Mouse (Mus musculus) neural tube, embryonic 13.5 days (tissue): ENCODE measurements around the gene Rps6ka4. TPM values are rescaled to one million over a fixed set of nuclear protein-coding genes. Genes with fewer than 3 reads are reported as not detected.

Experiments
- ATAC-seq: fragments of 200-750 bp; cut with Nextera tagmentation; 2 replicates; pipeline ENCODE4 v1.8.0; 2017; ENCODE audit warnings: low read depth, mild to moderate bottlenecking, moderate TSS enrichment, moderate library complexity
- H3K27ac ChIP-seq: fragments of 300-500 bp; sonication (generic); replicated peaks from 2 replicates; pipeline ENCODE4 v1.5.1; 2015; ENCODE audit warnings: moderate library complexity, mild to moderate bottlenecking, inconsistent platforms
- H3K27me3 ChIP-seq: fragments of 300-500 bp; sonication (generic); 2 replicates; pipeline ENCODE4 v1.6.1; 2015; ENCODE audit warnings: mild to moderate bottlenecking, inconsistent platforms
- H3K36me3 ChIP-seq: fragments of 300-500 bp; sonication (generic); 2 replicates; pipeline ENCODE4 v1.6.1; 2015; ENCODE audit warnings: mild to moderate bottlenecking, inconsistent platforms
- H3K4me1 ChIP-seq: fragments of 300-500 bp; sonication (generic); replicated peaks from 2 replicates; pipeline ENCODE4 v1.6.1; 2015; ENCODE audit warnings: inconsistent platforms
- H3K4me2 ChIP-seq: fragments of 300-500 bp; sonication (generic); 2 replicates; pipeline ENCODE4 v1.6.1; 2015; ENCODE audit warnings: inconsistent platforms, mild to moderate bottlenecking, moderate library complexity
- H3K4me3 ChIP-seq: fragments of 300-500 bp; sonication (generic); 2 replicates; pipeline ENCODE4 v1.5.1; 2015; ENCODE audit warnings: mild to moderate bottlenecking, inconsistent platforms
- H3K9ac ChIP-seq: fragments of 300-500 bp; sonication (generic); 2 replicates; pipeline ENCODE4 v1.6.1; 2015; ENCODE audit warnings: moderate library complexity, mild to moderate bottlenecking, inconsistent platforms
- H3K9me3 ChIP-seq: fragments of 300-500 bp; sonication (generic); 2 replicates; pipeline ENCODE4 v1.6.1; 2016; ENCODE audit warnings: inconsistent platforms
- WGBS: fragments of 180-500 bp; shearing (Covaris S2); methylation state at CpG from one replicate; pipeline ENCODE4 v1.1.7; 2015; 5-methylcytosine and 5-hydroxymethylcytosine counted together
- polyA plus RNA-seq: library from polyadenylated mRNA; unstranded; fragments of >200 nt; fragmentation: Nextera tagmentation; extraction: Ambion mirVana; gene quantifications from 2 replicates; pipeline ENCODE4 v1.2.1, GENCODE M21; 2015

Rps6ka4 gene
- polyA plus RNA-seq, 1 experiment from 2014 or later, result 9.8 TPM

- 4% methylated on average over 31 of the region's 31 CpGs for WGBS
- Histone ChIP-seq H3K4me2 (peak overlapping the region; percentile 38), H3K4me1 (peaks cover 7% of the 10 kb centered on the region), H3K4me3 (peak overlapping the region; percentile 6; the same call in 1 of the 2 replicates), H3K27me3 (peaks cover 73% of the 10 kb centered on the region), H3K9ac (no peak overlapping the region), H3K36me3 (no peaks in the 10 kb centered on the region), H3K9me3 (no peaks in the 10 kb centered on the region), H3K27ac (no peak overlapping the region)
- ATAC-seq, result no peak
Observed at GRCm38 (mm10) chr19:6847841-6848517, 7.5 kb upstream of the Rps6ka4 start.

DNA sequence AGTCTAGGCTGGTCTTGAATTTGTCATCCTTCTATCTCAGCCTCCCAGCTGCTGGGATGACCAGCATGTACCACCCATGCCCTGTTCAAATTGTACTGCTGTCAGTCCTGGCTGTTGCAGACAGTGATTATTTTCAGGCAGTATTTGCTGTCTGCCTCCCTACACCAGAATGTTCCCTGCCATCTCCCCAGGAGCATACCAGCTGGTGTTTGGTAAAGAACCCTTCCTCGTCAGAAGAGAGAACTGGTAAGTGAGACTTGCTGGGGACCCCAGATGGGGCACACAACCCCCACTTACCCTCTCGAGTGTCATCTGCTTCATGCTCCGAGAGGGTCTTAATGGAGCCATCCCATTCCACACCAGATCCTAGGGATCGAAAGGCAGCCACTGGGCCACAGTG, 5.6 kb upstream of the Rps6ka4 start:
- Histone ChIP-seq H3K9ac (no peak overlapping the region), H3K27me3 (peaks cover 90% of the 10 kb centered on the region), H3K27ac (no peak overlapping the region), H3K4me1 (peaks cover 10% of the 10 kb centered on the region), H3K4me2 (no peak overlapping the region), H3K9me3 (no peaks in the 10 kb centered on the region), H3K4me3 (no peak overlapping the region), H3K36me3 (no peaks in the 10 kb centered on the region)
- WGBS, result 62% methylated on average over 4 of the region's 4 CpGs
- no peak for ATAC-seq

DNA sequence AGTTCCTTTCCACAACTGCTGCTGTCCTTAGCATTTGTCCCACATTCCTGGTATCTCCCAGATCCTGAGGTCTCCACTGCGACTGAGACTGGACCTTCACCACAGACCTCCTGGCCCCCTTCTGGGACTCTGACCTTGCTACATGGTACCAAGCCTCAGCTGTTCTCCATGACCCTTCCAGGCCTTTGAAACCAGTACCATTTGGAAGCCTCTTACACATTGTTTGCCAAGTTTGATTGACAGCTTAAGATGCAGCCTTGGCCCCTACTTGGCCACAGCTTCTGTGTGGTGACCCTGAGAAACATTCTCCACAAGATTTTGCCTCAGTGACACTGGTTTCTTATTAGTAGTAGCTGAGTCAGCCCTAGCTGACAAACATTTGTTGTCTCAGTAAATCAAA, 1.9 kb upstream of the Rps6ka4 start:
- ATAC-seq, result no peak
- no peaks in the 10 kb centered on the region for H3K9me3 ChIP-seq
- H3K4me1 ChIP-seq, result peaks cover 25% of the 10 kb centered on the region
- 70% methylated on average over 1 of the region's 1 CpGs for WGBS
- no peak overlapping the region for H3K9ac ChIP-seq
- H3K4me2 ChIP-seq, result no peak overlapping the region
- H3K27ac ChIP-seq, result no peak overlapping the region
- H3K36me3 ChIP-seq, result no peaks in the 10 kb centered on the region
- H3K4me3 ChIP-seq, result no peak overlapping the region
- peaks cover 93% of the 10 kb centered on the region for H3K27me3 ChIP-seq

DNA sequence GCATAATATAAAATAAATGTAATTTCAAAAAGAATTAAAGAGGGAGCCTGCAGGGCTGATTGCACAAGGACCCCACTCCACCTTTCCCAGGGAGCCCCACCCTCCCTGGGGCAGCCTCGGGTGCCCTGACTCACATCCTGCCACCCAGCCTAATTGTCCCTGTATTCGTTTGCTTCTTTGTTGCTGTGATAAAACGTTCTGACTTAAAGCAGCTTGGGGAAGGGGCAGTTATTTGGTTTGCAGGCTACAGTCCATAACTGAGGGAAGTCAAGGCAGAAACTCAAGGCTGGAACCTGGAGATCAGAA, 809 bp upstream of the Rps6ka4 start:
- Histone ChIP-seq H3K36me3 (no peaks in the 10 kb centered on the region), H3K27me3 (peaks cover 89% of the 10 kb centered on the region), H3K4me1 (peaks cover 25% of the 10 kb centered on the region), H3K4me2 (peak overlapping the region; percentile 98), H3K9ac (no peak overlapping the region), H3K9me3 (no peaks in the 10 kb centered on the region), H3K27ac (no peak overlapping the region), H3K4me3 (no peak overlapping the region)
- WGBS, result 10% methylated on average over 3 of the region's 3 CpGs
- ATAC-seq, result no peak

GRCm38 (mm10) chr19:6839615-6840474, 591 bp downstream of the Rps6ka4 start:
- no peaks in the 10 kb centered on the region for H3K9me3 ChIP-seq
- peaks cover 25% of the 10 kb centered on the region for H3K4me1 ChIP-seq
- peak overlapping the region; percentile 65 for H3K4me3 ChIP-seq
- peak overlapping the region; percentile 83 for H3K9ac ChIP-seq
- ATAC-seq, result peak; percentile 51
- 0 out of 2 replicates have a peak overlapping the region, but pooled peaks have one; percentile 23 for H3K27ac ChIP-seq
- H3K4me2 ChIP-seq, result peak overlapping the region; percentile 98
- WGBS, result 1% methylated on average over 46 of the region's 46 CpGs
- no peaks in the 10 kb centered on the region for H3K36me3 ChIP-seq
- peaks cover 85% of the 10 kb centered on the region for H3K27me3 ChIP-seq

DNA sequence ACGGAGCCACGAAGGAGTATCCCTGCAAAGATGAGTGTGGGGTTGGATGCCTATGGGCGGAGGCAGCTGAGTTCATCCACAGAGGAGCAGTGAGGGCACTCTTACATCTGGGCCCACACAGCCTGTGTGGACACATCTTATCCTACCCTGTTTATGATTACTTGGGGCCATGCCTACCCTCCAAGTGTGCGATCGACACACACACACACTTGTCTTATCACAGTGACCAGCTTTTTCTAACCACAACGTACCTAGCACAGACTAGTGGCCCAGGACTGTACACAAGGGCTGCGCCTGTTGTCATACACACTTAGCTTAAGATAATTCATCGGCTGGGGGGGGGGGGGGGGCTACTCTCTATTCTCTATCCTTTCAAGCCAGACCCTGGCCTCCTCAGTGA, 8.1 kb downstream of the Rps6ka4 start:
- Histone ChIP-seq H3K36me3 (no peaks in the 10 kb centered on the region), H3K4me1 (peaks cover 19% of the 10 kb centered on the region), H3K9ac (no peak overlapping the region), H3K9me3 (no peaks in the 10 kb centered on the region), H3K27me3 (peaks cover 83% of the 10 kb centered on the region), H3K4me2 (no peak overlapping the region), H3K4me3 (no peak overlapping the region), H3K27ac (no peak overlapping the region)
- WGBS, result 88% methylated on average over 8 of the region's 8 CpGs
- no peak for ATAC-seq

- ATAC-seq, result peak; percentile 49; the same call in 1 of the 2 replicates
- H3K36me3 ChIP-seq, result no peaks in the 10 kb centered on the region
- H3K27ac ChIP-seq, result no peak overlapping the region
- H3K4me1 ChIP-seq, result peaks cover 19% of the 10 kb centered on the region
- peaks cover 78% of the 10 kb centered on the region for H3K27me3 ChIP-seq
- 5% methylated on average over 17 of the region's 17 CpGs for WGBS
- H3K9me3 ChIP-seq, result no peaks in the 10 kb centered on the region
- H3K4me3 ChIP-seq, result peak overlapping the region; percentile 31
- peak overlapping the region; percentile 62 for H3K4me2 ChIP-seq
- H3K9ac ChIP-seq, result peak overlapping the region; percentile 48
Observed at GRCm38 (mm10) chr19:6831331-6831730, 9.1 kb downstream of the Rps6ka4 start.

DNA sequence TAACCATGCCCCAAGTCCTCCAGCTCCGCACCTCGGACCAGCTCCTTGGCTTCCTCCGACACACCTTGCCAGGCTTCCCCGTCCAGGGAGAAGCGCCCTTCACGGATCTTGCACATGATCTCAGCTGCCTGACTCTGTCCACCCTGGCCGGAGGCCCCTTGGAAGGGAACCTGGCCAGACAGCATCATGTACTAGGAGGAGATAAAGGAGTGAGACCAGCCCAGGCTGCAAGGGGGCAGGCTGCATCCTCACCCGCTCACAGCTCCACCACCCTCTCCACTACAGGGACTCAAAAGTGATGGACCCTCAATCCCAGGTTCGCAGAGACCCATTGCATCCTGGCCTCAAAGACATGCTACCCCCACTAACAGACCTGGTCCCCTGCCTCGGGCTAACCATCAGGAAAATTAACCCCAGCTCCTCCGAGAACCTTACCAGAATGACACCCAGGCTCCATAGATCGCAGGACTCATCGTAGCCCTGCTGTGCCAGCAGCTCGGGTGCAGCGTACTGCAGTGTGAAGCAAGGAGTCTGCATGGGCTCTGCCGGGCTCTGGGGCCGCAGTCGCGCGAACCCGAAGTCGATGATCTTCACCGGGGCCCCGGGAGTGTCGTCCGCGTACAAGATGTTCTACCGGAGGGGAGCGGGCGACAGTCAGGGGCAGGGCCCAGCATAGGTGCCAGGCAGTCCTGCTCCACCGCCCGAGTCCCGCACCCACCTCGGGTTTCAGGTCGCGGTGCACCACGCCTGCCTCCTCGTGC, 9.7 kb downstream of the Rps6ka4 start:
- ATAC-seq, result peak; percentile 62; the same call in 1 of the 2 replicates
- Histone ChIP-seq H3K27ac (no peak overlapping the region), H3K36me3 (no peaks in the 10 kb centered on the region), H3K4me3 (peak overlapping the region; percentile 31), H3K27me3 (peaks cover 72% of the 10 kb centered on the region), H3K4me2 (peak overlapping the region; percentile 62), H3K9ac (peak overlapping the region; percentile 48), H3K9me3 (no peaks in the 10 kb centered on the region), H3K4me1 (peaks cover 19% of the 10 kb centered on the region)
- WGBS, result 4% methylated on average over 38 of the region's 38 CpGs

- Histone ChIP-seq H3K9me3 (no peaks in the 10 kb centered on the region), H3K4me3 (peak overlapping the region; percentile 31), H3K36me3 (no peaks in the 10 kb centered on the region), H3K27ac (no peak overlapping the region), H3K4me2 (peak overlapping the region; percentile 62), H3K27me3 (peaks cover 68% of the 10 kb centered on the region), H3K9ac (peak overlapping the region; percentile 48), H3K4me1 (peaks cover 19% of the 10 kb centered on the region)
- 3% methylated on average over 48 of the region's 48 CpGs for WGBS
- peak; percentile 30; the same call in 1 of the 2 replicates for ATAC-seq
Observed at GRCm38 (mm10) chr19:6829870-6830555, 10.4 kb downstream of the Rps6ka4 start.

DNA sequence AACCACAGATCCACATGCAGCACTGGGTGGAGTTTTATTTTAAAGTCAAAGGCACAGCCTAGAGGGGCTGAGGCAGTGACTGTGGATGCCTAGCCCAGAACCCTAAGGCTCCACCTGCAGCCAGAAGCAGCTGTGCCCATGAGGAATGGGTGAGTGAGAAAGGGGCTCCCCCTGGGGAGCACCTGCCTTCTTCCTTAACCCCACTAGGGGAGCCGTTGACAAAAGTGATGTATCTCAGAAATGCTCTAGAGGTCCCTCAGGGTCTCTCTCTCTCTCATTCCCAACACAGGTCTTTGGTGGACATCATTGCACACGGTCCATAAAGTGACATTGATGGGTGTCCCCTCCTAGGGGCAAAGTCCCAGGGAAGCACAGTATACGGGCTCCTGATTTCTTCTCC, 11.4 kb downstream of the Rps6ka4 start:
- peaks cover 63% of the 10 kb centered on the region for H3K27me3 ChIP-seq

GRCm38 (mm10) chr19:6826601-6827000, 13.8 kb downstream of the Rps6ka4 start:
- Histone ChIP-seq H3K27me3 (peaks cover 49% of the 10 kb centered on the region), H3K4me3 (no peak overlapping the region), H3K4me1 (peaks cover 19% of the 10 kb centered on the region), H3K36me3 (no peaks in the 10 kb centered on the region), H3K9ac (no peak overlapping the region), H3K27ac (no peak overlapping the region), H3K4me2 (no peak overlapping the region), H3K9me3 (no peaks in the 10 kb centered on the region)
- 77% methylated on average over 3 of the region's 3 CpGs for WGBS
- no peak for ATAC-seq

More for the DNA sequence above, 11.4 kb downstream of the Rps6ka4 start:
- ATAC-seq, result no peak
- no peaks in the 10 kb centered on the region for H3K36me3 ChIP-seq
- peaks cover 19% of the 10 kb centered on the region for H3K4me1 ChIP-seq
- WGBS, result 16% methylated on average over 3 of the region's 3 CpGs
- H3K4me2 ChIP-seq, result peak overlapping the region; percentile 62
- H3K27ac ChIP-seq, result no peak overlapping the region
- H3K4me3 ChIP-seq, result no peak overlapping the region
- H3K9ac ChIP-seq, result no peak overlapping the region
- H3K9me3 ChIP-seq, result no peaks in the 10 kb centered on the region
